Mouse (Mus musculus): Measurements from ENCODE around the gene Lgals3bp.

DNA sequence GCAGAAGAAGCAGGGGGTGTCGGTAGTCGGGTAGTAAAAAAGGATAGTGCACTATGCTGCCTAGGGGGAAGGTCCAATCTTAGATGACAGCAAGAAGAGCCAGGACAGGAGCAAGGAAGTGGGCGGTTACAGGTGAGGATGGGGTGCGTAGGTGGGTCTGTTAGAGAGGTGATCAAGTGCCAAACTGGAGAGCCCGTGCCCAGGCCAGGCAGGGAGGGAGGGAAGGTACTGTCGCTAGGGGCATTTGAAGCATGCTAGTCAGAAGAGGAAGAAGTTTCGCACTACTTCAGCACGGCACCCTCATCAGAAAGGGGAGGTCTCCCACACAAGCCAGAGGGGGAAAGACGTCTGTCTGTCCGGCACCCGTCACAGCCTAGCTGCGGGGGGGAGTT is 16.5 kb upstream of the Lgals3bp start:
- TF ChIP-seq CHD2 (IDR thresholded peaks at IDR 0.05; ENCODE audit: low read depth, low read length) = no peak
- no peak for TF ChIP-seq ZC3H11A (IDR thresholded peaks at IDR 0.05; ENCODE audit: borderline replicate concordance, low read depth, low read length)
- no peak for TF ChIP-seq MAFK (IDR thresholded peaks at IDR 0.05; ENCODE audit: insufficient read depth, low read depth, low read length)
- TF ChIP-seq ZNF384 (IDR thresholded peaks at IDR 0.05; ENCODE audit: low read depth, low read length) = no peak
- TF ChIP-seq HCFC1 (IDR thresholded peaks at IDR 0.05; ENCODE audit: borderline replicate concordance, insufficient read depth, low read length) = no peak

All from ES-E14 (cell line).